Mouse (Mus musculus) B cell, adult 67 days (primary cell): ENCODE data around the gene Vps33a. TPM values are rescaled to one million over a fixed set of nuclear protein-coding genes. Genes with fewer than 3 reads are reported as not detected.

ENCODE experiments used
- total RNA-seq, 2 experiments: library from RNA; stranded (reverse); gene quantifications; 4 replicates each; pipeline ENCODE4 v1.2.4; 2023

The Vps33a gene
- total RNA-seq: 10 to 100 TPM; 43.5 to 50.7 TPM

DNA sequence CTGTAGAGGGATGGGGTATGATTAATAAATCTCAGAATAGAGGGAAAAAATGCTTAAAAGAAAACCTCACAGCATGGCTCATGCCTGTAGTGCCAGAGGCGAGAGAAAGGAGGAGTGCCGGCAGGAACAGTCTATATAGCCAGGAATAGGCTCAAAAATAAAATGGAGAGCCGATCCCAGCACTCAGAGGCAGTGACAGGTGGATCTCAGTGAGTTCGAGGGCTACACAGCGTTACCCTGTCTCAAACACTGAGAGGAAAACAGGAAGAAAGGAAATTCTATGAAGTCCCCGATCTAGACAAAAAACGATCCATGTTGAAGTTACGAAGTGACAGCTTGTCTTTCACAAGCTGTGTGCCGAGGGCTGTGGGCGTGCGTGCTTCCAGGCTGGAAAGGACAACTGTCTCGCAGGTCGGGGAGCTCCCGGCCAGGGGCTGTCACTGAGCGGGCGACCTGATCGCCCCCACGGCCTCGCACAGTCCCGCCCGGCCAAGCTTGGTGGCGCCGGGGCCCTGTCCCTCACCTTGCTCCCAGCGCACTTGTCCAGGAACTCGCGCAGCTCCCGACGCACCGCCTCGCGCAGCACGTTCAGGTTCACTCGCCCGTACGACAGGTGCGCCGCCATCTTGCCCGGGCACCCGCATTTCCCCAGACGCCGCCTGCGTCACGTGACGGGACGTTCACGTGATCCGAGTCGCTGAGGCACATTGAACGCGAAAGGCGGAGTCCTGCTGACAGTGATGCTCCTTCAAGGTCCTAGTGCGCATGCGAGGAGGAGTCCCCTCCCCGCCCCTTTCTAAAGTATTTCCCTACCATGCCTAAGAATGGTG is at the start of gene Vps33a:
Vps33a (minus strand) TSS at position 682 of the 830 bp plus-strand sequence.

DNA sequence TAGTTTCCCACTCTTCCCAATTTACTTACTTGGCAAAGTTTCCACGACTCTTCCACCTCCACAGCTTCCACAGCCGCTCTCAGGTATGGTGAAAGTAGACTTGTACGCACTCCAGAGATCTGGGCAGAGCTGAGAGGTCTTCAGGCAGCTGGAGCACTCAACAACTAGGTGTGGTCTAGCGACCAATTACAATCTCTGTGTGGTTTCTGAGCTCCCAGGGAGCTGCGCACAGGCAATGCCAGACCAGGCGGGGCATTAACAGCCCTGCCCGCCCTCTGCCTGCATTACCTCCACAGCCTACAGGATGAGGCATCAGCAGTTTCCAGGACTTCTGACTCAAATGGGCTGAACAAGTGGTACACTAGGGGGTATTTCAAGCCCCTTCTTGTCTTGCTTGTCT is 47.6 kb downstream of the Vps33a start, which contains the start of gene Gm49027:
Gm49027 (minus strand) TSS at position 208 of the 400 bp plus-strand sequence.

GRCm38 (mm10) chr5:123523692-123524392 is 49.0 kb downstream of the Vps33a start, which contains the start of gene Diablo:
Gene Diablo (minus strand): TSS chr5:123524176.

GRCm38 (mm10) chr5:123510160-123510559 is 62.7 kb downstream of the Vps33a start, which contains the start of gene B3gnt4:
Gene B3gnt4 (plus strand): TSS chr5:123510460.

GRCm38 (mm10) chr5:123489112-123489785 is 83.6 kb downstream of the Vps33a start, which contains the start of the genes Lrrc43 and Il31:
Gene Lrrc43 (plus strand): TSS chr5:123489305.
Gene Il31 (minus strand): TSS chr5:123489489.

Other genes with a start within 250 kb of the Vps33a start
- gene Bcl7a, start 229.2 kb downstream of the Vps33a start, total RNA-seq: 10 to 100 TPM; 59.8 to 62.5 TPM
- gene Mlxip, start 178.2 kb downstream of the Vps33a start, total RNA-seq: 100 to 1,000 TPM; 118 to 151 TPM
- not detected for gene Lrrc43, start 83.7 kb downstream of the Vps33a start, total RNA-seq
- gene Il31, start 83.5 kb downstream of the Vps33a start, total RNA-seq: not detected
- not detected for gene B3gnt4, start 62.6 kb downstream of the Vps33a start, total RNA-seq
- 10 to 100 TPM; 75.1 to 79.2 TPM for gene Diablo, start 48.9 kb downstream of the Vps33a start, total RNA-seq
- gene Gm49027, start 47.5 kb downstream of the Vps33a start, total RNA-seq: 10 to 100 TPM in 1 of 2 experiments, 1 to 10 TPM in 1; 5.0 to 10.8 TPM
- 10 to 100 TPM; 27.7 to 28.2 TPM for gene Clip1, start 111.6 kb upstream of the Vps33a start, total RNA-seq
- 10 to 100 TPM; 76.7 to 80.6 TPM for gene Zcchc8, start 148.1 kb upstream of the Vps33a start, total RNA-seq
- 100 to 1,000 TPM; 250 to 251 TPM for gene Rsrc2, start 176.4 kb upstream of the Vps33a start, total RNA-seq
- gene Kntc1, start 176.7 kb upstream of the Vps33a start, total RNA-seq: 1 to 10 TPM; 1.9 to 2.5 TPM